25 mouse cellular contexts compared by ENCODE assay signal in the genomic region with DNA sequence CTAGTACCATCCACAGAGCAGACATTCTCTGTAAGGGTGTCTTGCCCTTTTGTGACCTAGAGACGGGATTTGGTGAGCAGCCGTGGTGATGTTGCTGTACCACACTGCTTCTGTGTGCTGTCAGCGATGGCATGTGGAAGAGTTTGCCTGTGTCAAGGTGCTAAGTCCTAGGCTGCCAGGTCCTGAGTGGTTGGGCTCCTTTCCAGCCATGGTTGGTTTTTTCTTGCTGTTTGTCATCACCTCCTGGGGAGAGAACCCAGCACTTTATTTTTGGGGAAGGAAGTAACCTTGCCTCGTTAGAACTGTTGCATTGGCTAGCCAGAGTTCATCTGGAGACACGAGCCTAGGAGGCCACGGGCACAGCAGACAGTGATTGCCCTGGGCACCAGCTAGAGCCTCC. TPM values are rescaled to one million over a fixed set of nuclear protein-coding genes. Genes with fewer than 3 reads are reported as not detected.
DNase-seq lines count a peak whose midpoint lies in the region; ATAC-seq lines count a peak whose summit lies in the region.
"Had no signal": no experiment of that assay in that cellular context is flagged by ENCODE, and none has a peak within 500 bp of the region (broad histone marks: within the 10 kb centered on the region; RNA-seq: fewer than 3 reads in every experiment).

No protein-coding gene starts in this region.

- H3K4me1 ChIP-seq in kidney, embryonic 15.5 days, result 0 out of 2 replicates have a peak, but pooled peaks cover 3% of the 10 kb centered on the region
- H3K4me1 ChIP-seq in heart, embryonic 12.5 days (replicated peaks), result peaks cover 30% of the 10 kb centered on the region
- no peaks in the 10 kb centered on the region for H3K4me1 ChIP-seq in midbrain, embryonic 14.5 days (ENCODE audit: control insufficient read depth, insufficient read depth, low read length)
- H3K4me1 ChIP-seq: embryonic facial prominence, embryonic 15.5 days; intestine, embryonic 15.5 days; limb, embryonic 10.5 days had no signal

- peaks cover 79% of the 10 kb centered on the region for H3K36me3 ChIP-seq in kidney, embryonic 15.5 days
- H3K36me3 ChIP-seq in heart, embryonic 12.5 days, result peaks cover 55% of the 10 kb centered on the region
- peaks cover 59% of the 10 kb centered on the region for H3K36me3 ChIP-seq in midbrain, embryonic 14.5 days (ENCODE audit: control insufficient read depth, insufficient read depth, low read length)

- no peaks in the 10 kb centered on the region for H3K27me3 ChIP-seq in kidney, embryonic 15.5 days
- H3K27me3 ChIP-seq in heart, embryonic 12.5 days (replicated peaks), result no peaks in the 10 kb centered on the region
- H3K27me3 ChIP-seq in midbrain, embryonic 14.5 days (ENCODE audit: control insufficient read depth, insufficient read depth, low read length), result no peaks in the 10 kb centered on the region
- H3K27me3 ChIP-seq: embryonic facial prominence, embryonic 15.5 days; hindbrain, embryonic 15.5 days; intestine, embryonic 15.5 days; neural tube, embryonic 12.5 days; Patski had no signal

- intact Hi-C loops in heart, postnatal 36 days (cut with DNase I), result no loop called here

- H3K9ac ChIP-seq in kidney, embryonic 15.5 days, result no peak overlapping the region
- H3K9ac ChIP-seq in heart, embryonic 12.5 days, result no peak overlapping the region
- H3K9ac ChIP-seq in midbrain, embryonic 14.5 days (replicated peaks; ENCODE audit: low read length), result no peak overlapping the region
- H3K9ac ChIP-seq: embryonic facial prominence, embryonic 15.5 days; hindbrain, embryonic 15.5 days; intestine, embryonic 15.5 days; lung, embryonic 14.5 days; neural tube, embryonic 12.5 days had no signal

- 76% methylated on average over 6 of the region's 6 CpGs for WGBS in kidney, embryonic 15.5 days
- 41% methylated on average over 6 of the region's 6 CpGs for WGBS in heart, embryonic 12.5 days
- 89% methylated on average over 6 of the region's 6 CpGs for WGBS in midbrain, embryonic 14.5 days

- peak; percentile 71 for DNase-seq in kidney, adult 9 months
- DNase-seq in heart, postnatal 36 days, result peak; percentile 30 to 41
- DNase-seq in midbrain, embryonic 14.5 days, result no peak
- no peak for DNase-seq in urinary bladder, postnatal 4 days (ENCODE audit: low spot score in 2 of 2)
- DNase-seq: adrenal gland, postnatal 14 days; cerebellum, postnatal 14 days; embryo, embryonic 11 days; lung, embryonic 14.5 days; right cerebral cortex, adult 18-20 months; thymus, postnatal 25 days had no signal

- H3K9me3 ChIP-seq in kidney, embryonic 15.5 days (replicated peaks), result no peaks in the 10 kb centered on the region
- no peaks in the 10 kb centered on the region for H3K9me3 ChIP-seq in heart, embryonic 12.5 days (replicated peaks)
- H3K9me3 ChIP-seq in midbrain, embryonic 14.5 days (ENCODE audit: control insufficient read depth, low read length), result no peaks in the 10 kb centered on the region
- H3K9me3 ChIP-seq: embryonic facial prominence, embryonic 15.5 days; hindbrain, embryonic 15.5 days; intestine, embryonic 15.5 days; limb, embryonic 10.5 days; neural tube, embryonic 12.5 days had no signal

- no peak overlapping the region for H3K4me3 ChIP-seq in kidney, embryonic 15.5 days (replicated peaks)
- H3K4me3 ChIP-seq in heart, embryonic 12.5 days, result no peak overlapping the region
- H3K4me3 ChIP-seq in midbrain, embryonic 14.5 days (replicated peaks; ENCODE audit: low read depth, low read length), result no peak overlapping the region
- H3K4me3 ChIP-seq: embryonic facial prominence, embryonic 15.5 days; hindbrain, embryonic 15.5 days; intestine, embryonic 15.5 days; limb, embryonic 10.5 days; neural tube, embryonic 12.5 days had no signal

- no peak overlapping the region for H3K4me2 ChIP-seq in kidney, embryonic 15.5 days
- H3K4me2 ChIP-seq in heart, embryonic 12.5 days, result no peak overlapping the region
- H3K4me2 ChIP-seq in midbrain, embryonic 14.5 days (ENCODE audit: low read length), result no peak overlapping the region
- H3K4me2 ChIP-seq: embryonic facial prominence, embryonic 15.5 days; hindbrain, embryonic 15.5 days; intestine, embryonic 15.5 days; liver, embryonic 11.5 days; lung, embryonic 14.5 days; midbrain, embryonic 11.5 days; neural tube, embryonic 12.5 days had no signal

- ATAC-seq in kidney, embryonic 15.5 days (replicated peaks; ENCODE audit: low FRiP score), result no peak
- ATAC-seq in granulocyte monocyte progenitor cell, adult 5-6 weeks (replicated peaks; ENCODE audit: poor library complexity, severe bottlenecking), result peak; percentile 34
- peak; percentile 29; the same call in 1 of the 2 replicates for ATAC-seq in heart, embryonic 12.5 days (ENCODE audit: insufficient number of reproducible peaks, low FRiP score)
- ATAC-seq in midbrain, embryonic 14.5 days (ENCODE audit: low FRiP score, low TSS enrichment), result no peak
- ATAC-seq: forebrain, embryonic 16.5 days; intestine, embryonic 15.5 days; Patski had no signal

- H3K27ac ChIP-seq in kidney, embryonic 15.5 days, result no peak overlapping the region
- peak overlapping the region; percentile 10; the same call in 1 of the 2 replicates for H3K27ac ChIP-seq in heart, embryonic 12.5 days (ENCODE audit: poor library complexity, severe bottlenecking)
- no peak overlapping the region for H3K27ac ChIP-seq in midbrain, embryonic 14.5 days (replicated peaks; ENCODE audit: low read depth, low read length)
- H3K27ac ChIP-seq: embryonic facial prominence, embryonic 15.5 days; hindbrain, embryonic 15.5 days; intestine, embryonic 15.5 days; limb, embryonic 10.5 days; macrophage; neural tube, embryonic 12.5 days had no signal

RNA-seq across cellular contexts. Expression of gene Gm20388, which starts 24.9 kb away (rescaled TPM):
- polyA plus RNA-seq in kidney, embryonic 15.5 days (2015; fragmentation: Nextera tagmentation; extraction: Ambion mirVana), result 0.99 and 7.4 TPM in 2 replicates
- 7.1 and 23.8 TPM in 2 replicates for total RNA-seq in granulocyte monocyte progenitor cell, adult 5-6 weeks (2014; fragmentation: Nextera tagmentation)
- total RNA-seq in granulocyte monocyte progenitor cell, adult 5-6 weeks (2017), result 18.5 and 25.8 TPM in 2 replicates
- polyA plus RNA-seq in heart, embryonic 12.5 days (2016; fragmentation: Nextera tagmentation; extraction: Ambion mirVana), result 4.0 TPM in 1 of 2 replicates, not detected in the other
- 1 to 10 TPM; 3.5 to 4.9 TPM for total RNA-seq in heart, postnatal 36 days (2021)
- 4.1 and 4.7 TPM in 2 replicates for polyA plus RNA-seq in midbrain, embryonic 14.5 days (2014; fragmentation: Nextera tagmentation; extraction: Ambion mirVana)
- total RNA-seq: layer of hippocampus, postnatal 10 days had no signal
- polyA plus RNA-seq: intestine, embryonic 15.5 days; lung, embryonic 14.5 days; midbrain, embryonic 11.5 days; neural tube, embryonic 12.5 days had no signal

RNA-seq across cellular contexts. Expression of gene Usp10, which starts 25.4 kb away (rescaled TPM):
- polyA plus RNA-seq in kidney, embryonic 15.5 days (2015; fragmentation: Nextera tagmentation; extraction: Ambion mirVana), result 148 and 167 TPM in 2 replicates
- 91.5 and 110 TPM in 2 replicates for total RNA-seq in granulocyte monocyte progenitor cell, adult 5-6 weeks (2014; fragmentation: Nextera tagmentation)
- total RNA-seq in granulocyte monocyte progenitor cell, adult 5-6 weeks (2017), result 56.4 and 69.3 TPM in 2 replicates
- polyA plus RNA-seq in heart, embryonic 12.5 days (2016; fragmentation: Nextera tagmentation; extraction: Ambion mirVana), result 112 and 116 TPM in 2 replicates
- 10 to 100 TPM; 45.5 to 50.8 TPM for total RNA-seq in heart, postnatal 36 days (2021)
- 94.2 and 106 TPM in 2 replicates for polyA plus RNA-seq in midbrain, embryonic 14.5 days (2014; fragmentation: Nextera tagmentation; extraction: Ambion mirVana)

RNA-seq across cellular contexts. Expression of gene Crispld2, which starts 56.7 kb away (rescaled TPM):
- polyA plus RNA-seq in kidney, embryonic 15.5 days (2015; fragmentation: Nextera tagmentation; extraction: Ambion mirVana), result 7.7 and 11.1 TPM in 2 replicates
- total RNA-seq in granulocyte monocyte progenitor cell, adult 5-6 weeks (2014; fragmentation: Nextera tagmentation), result not detected in 2 replicates
- total RNA-seq in granulocyte monocyte progenitor cell, adult 5-6 weeks (2017), result 0.73 and 1.7 TPM in 2 replicates
- polyA plus RNA-seq in heart, embryonic 12.5 days (2016; fragmentation: Nextera tagmentation; extraction: Ambion mirVana), result 3.7 and 4.1 TPM in 2 replicates
- 10 to 100 TPM; 22.5 to 29.5 TPM for total RNA-seq in heart, postnatal 36 days (2021)
- 0.66 and 1.1 TPM in 2 replicates for polyA plus RNA-seq in midbrain, embryonic 14.5 days (2014; fragmentation: Nextera tagmentation; extraction: Ambion mirVana)
- total RNA-seq: monocyte, adult 5-6 weeks had no signal

Comparison
In these comparisons a context has a peak if more than half of its experiments do, and no peak if none do; other contexts are left out.
1. DNase-seq: peak in kidney, adult 9 months (single experiment) and heart, postnatal 36 days (2 of 2); none in midbrain, embryonic 14.5 days (single experiment) and urinary bladder, postnatal 4 days (0 of 2).
2. ATAC-seq: peak in granulocyte monocyte progenitor cell, adult 5-6 weeks (single experiment) and heart, embryonic 12.5 days (single experiment); none in kidney, embryonic 15.5 days (single experiment) and midbrain, embryonic 14.5 days (single experiment).